Mouse (Mus musculus): ENCODE results near the gene Brms1.
A peak's percentile ranks its signal among the peaks of the same experiment; 100 is the strongest.

Brms1 gene

DNA sequence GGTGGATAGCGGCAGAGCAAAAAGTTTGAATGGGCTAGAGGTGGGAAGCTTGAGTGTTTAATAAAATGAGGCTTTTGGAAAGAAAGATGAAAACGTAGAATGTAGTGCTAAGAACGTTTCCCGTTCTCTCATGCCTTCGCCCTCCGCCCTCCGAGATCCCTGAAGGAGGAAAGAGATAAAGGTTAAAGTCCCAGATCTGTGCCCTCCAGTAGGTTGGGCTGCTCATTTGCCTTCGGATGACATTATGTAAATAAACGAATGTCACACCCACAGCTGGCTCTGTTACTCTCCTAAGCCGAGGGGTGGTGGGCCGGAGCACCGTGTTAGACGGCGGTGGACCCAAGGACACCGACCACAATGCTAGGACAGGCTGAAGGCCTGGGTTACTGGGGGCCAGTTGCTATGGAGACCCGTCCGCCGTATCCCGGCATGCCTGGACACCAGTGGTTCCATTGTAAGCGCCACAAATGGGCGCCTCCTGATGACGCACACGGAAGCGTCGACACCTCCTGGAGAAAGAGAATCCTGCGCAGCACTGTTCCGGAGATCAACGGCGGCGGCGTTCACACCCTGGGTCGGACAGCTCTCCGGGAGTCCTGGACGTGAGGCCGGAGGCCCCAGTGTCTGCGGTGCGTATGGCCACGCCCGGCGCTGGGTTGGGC, at the start of gene Brms1:
Brms1 (plus strand) TSS at position 493 of the 662 bp plus-strand sequence.
- peak; percentile 94 for DNase-seq (ENCODE audit: low spot score)

DNA sequence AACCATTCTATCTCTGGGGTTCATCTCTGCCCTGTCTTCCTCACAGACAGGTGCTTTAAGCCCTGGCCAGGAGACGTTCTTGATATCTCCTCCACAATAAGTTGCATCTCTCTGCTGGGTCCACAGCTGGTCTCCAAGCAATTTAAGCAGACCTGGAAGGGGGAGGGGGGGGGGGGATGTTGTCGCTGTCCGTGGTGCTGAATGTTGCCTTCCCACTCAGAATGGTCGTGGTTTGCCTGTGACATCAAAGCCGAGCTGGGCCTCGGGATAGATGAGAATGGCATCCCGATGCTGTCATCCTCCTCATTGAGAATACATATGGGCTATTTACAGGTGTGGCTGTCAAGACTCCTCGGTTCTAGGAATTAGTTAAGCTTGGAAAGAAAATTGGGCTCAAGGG, 48.8 kb upstream of the Brms1 start:
- DNase-seq (ENCODE audit: low spot score), result peak; percentile 22

DNA sequence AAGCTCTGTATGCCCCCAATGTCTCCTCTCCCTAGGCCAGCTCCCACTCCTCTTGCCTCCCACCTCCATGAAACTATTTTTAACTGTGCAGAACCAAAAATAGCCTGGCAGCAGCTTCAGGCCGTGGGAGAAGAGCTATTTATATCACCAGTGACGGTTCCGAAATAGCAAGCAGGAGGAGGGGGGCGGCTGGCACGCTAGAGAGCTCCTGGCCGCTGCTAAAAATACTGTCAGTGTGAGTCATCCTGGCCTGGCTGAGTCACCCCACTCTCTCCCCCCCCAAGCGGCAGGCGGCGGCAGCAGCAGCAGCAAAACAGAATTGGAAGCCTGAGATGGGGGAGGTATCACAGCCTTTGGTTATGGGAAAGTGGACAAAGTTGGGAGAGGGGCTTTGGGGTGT, 48.2 kb upstream of the Brms1 start:
- DNase-seq (ENCODE audit: low spot score), result peak; percentile 5

DNA sequence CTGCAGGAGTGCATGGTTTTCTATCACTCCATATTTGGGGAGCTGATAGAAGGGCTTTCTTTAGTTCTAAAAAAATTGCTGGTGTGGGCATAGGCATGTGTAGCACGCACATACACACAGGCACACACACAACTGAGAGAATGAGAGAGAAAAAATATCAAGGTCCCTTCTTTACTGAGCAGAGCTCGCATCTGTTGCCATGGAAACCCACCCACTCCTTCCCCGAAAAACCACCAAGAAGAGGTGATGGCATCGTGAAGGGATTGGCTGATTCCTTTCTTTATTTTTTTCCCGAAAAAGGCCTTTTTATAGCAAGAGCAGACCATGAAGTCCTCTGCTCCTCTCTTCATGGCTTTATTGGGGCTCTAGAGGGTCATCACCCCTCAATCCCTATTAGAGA, 47.1 kb upstream of the Brms1 start:
- no peak for DNase-seq (ENCODE audit: low spot score)

DNA sequence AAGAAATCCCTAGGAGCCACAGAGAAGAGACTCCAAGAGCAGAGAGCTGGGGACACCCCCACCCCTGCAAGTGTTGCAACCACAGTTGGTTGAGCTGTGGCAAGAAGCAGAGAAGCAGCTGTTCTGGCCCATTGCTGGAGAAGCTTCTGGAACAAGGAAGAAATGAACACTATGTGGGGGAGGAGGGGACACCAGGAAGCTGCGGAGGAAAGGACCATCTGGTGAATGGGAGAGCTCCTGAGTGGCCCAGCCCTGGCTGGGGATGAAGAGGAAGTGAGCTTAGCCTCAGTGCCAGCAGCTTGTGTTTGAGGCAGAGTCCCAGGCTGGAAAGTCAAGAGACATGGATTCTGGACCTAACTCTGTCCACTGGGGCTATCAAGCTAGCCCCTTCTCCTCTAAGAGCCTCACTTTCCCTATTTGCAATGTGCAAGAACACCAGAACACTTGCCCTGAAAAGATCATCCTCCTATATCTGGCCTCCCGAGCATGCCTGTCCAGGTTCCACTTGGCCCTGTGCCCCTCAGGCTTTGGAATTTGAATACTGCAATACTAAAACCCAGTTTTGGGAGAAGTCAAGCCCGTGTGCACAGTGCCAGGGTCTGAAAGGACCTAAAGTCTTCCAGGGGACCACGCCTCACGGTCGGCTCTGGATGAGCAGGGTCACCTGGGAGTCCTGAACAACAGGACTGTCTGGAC, 41.6 kb upstream of the Brms1 start:
- DNase-seq (ENCODE audit: low spot score), result no peak

DNA sequence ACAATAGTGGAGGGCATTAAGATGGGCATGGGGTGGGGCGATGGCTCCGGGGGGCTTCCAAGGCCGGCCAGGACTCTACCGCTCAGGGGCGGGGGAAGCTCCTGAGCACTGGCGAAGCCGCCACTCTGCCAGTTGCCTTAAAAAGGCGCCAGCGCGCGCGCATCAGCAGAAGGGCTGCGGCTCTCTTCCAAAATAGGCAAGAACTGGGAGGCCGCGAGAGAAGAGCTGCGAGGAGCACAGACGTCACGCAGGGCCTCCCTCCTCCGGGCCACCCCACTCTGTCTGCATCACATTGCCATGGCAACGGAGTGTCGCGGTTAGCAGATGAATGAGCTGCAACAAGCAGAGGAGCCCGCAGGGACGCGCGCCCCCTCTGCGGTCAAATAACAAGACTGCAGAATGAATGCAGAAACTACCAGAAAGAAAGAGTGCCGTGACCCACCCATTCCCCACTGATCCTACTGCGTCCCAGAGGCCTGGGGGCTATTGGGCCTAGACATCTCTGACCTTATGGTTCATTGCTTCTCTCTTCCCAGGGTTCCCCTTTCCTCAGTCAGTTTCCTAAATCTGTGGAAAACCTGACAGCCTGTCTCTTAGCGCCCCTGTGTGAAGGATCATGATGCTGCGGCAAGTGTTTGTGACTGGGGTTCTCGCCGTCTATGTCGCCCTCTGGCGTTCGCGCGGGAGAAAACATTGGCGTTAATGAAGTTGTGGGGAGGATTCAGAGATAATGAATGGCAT, 39.3 kb upstream of the Brms1 start:
- DNase-seq (ENCODE audit: low spot score), result peak; percentile 91

DNA sequence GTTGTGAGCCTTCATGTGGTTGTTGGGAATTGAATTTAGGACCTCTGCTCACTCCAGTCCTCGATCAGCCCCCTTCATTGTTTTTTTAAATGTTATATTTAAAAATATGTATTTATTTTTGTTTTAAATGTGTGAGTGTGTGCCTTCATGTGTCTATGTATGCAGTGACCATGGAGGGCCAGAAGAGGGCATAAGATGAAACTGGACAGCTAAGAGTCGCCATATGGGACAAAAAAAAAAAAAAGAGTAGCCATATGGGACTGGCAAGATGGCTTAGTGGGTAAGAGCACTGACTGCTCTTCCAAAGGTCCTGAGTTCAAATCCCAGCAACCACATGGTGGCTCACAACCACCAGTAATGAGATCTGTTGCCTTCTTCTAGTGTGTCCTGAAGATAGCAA, 37.5 kb upstream of the Brms1 start:
- DNase-seq (ENCODE audit: low spot score), result peak; percentile 39

DNA sequence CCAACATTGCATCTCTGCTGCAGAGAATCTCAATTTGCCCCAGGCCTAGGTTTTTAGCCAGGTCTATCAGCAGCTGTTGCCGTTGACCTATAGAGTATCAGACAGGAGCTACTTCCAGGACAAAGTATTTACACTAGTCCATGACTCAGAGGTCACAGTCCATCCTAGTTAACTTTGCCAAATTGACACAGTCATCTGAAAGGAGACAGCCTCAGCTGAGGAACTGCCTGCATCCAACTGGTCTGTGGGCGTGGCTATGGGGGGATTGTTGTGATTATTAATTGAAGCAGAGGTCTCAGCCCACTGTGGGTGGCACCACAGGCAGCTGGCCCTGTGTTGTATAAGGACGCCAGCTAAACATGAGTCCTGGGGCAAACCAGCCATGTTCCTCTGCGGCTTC, 36.2 kb upstream of the Brms1 start:
- no peak for DNase-seq (ENCODE audit: low spot score)

DNA sequence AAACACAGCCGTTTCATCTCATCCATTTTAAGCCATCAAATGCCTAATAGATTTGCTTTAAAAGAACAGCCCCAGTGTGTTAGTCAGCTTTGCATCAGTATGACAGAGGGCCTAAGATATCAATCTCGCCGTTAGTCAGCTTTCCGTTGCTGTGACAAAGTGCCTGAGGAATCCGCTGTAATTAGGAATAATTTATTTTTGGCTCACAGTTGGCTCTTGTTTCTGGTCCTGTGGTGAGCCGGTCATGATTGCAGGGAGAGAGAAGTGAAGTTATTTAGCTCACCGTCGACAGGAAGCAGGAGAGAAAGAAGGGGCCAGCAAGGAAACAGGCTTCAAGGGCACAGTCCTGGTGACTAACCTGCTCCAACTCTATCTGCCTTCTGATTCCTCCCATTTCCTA, 28.0 kb upstream of the Brms1 start:
- no peak for DNase-seq (ENCODE audit: low spot score)

DNA sequence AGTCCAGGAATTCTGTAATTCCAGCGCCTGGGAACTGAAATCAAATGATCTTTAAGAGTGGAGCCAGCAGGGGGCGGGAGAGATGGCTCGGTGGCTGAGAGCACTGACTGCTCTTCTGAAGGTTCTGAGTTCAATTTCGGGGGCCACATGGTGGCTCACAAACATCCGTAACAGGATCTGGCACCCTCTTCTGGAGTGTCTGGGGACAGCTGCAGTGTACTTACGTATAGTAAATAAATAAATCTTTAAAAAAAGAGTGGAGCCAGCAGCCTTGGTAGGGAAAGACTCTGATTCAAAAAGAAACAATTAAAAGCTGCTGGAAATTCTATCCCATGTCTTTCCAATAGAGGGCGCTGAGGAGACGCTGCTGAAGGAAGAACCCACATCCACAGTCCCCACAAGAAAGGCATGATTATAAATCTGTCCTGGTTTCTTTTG, 26.2 kb upstream of the Brms1 start:
- DNase-seq (ENCODE audit: low spot score), result peak; percentile 76

DNA sequence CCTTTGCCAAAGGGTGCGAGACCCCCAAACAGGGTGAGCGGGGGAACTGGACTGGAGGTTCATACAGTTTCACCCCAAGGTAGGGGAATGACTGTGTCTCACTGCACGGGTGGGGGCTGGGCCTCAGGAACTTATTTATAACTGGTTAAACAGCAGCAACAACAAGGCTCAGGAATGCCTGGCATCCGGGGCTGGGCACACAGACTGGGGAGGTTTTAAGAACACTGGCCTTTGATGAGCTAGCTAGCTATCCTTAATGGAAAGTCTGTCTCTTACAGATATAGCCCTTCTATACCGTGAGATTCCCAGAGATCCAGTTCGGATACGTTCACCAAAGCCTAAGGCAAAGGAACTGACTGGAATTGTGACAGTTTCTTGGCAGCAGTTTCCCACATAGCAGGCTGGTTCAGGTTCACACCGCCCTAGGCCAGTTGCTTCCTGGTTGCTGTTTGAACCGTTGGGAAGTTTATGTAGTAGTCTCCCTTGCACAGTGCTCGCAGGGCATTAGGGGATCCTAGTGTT, 24.9 kb upstream of the Brms1 start:
- DNase-seq (ENCODE audit: low spot score), result no peak

DNA sequence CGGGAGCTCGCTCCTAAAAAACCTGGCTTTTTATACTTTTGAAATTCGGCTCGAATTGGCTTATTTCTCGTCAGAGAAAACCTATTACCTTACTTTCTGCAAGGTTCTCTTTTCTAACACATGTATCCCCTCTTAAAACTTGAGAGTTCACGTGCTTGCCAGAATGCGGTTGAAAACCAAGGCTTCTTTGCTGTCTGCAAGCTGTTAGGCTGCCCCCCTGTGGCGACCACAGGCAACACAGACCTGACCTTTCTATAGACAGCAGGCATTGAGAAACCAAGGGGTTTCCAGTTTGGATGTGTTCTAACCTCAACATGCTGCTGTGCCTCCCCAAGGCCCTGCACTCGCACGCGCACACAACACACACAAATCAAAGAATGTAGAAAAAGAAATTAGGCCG, 24.4 kb upstream of the Brms1 start:
- DNase-seq (ENCODE audit: low spot score), result peak; percentile 80

DNA sequence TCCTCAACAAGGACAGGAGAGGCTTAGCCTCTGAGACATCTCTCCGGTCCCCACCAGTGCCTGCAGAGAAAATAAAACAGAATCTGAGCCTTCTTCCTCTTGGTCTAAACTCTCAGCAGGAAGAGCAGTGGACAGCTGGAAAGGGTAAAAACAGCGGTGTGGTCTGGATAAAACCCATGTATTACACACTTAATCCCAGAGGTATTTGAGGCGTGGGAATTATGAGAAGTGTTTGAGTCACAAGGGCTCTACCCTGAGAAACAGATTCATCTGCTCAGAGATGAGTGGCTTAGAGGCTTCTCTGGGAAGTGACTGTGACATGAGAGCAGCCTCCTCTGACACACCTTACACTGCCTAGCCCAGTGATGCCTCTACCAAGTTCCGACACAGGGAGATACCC, 23.5 kb upstream of the Brms1 start:
- DNase-seq (ENCODE audit: low spot score), result no peak

DNA sequence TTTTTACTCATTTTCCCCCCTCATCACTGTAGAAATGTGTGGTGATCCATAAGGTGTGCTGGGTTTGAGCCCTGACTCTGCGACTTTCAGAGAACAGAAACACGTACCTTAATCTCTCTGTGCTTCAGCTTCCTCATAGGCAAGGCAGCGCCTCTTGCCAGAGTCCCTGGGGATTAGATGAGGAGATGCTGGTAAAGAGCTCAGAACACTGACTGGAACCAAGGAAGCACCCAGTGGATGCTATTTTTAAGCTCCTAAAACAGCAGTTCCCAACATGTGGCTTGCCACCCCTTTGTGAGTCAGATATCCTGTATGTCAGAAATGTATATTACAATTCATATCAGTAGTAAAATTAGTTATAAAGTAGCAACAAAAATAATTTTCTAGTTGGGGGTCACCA, 23.0 kb upstream of the Brms1 start:
- no peak for DNase-seq (ENCODE audit: low spot score)

DNA sequence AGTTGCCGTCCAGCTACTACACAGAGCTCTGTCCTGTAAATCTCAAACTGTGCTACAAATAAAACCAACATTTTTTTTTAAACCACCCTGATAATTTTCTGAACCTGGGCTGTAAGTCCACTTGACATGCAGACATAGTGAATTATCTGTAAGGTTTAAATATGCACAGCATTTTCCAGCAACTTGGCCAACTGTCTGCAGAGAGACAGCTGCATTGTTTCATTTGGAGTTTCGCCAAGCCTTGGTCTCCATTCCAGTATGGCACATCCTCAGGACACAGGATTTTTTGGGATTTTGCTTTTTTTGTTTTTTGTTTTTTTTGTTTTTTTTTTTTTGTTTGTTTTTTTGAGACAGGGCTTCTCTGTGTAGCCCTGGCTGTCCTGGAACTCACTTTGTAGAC, 19.7 kb upstream of the Brms1 start:
- no peak for DNase-seq (ENCODE audit: low spot score)

DNA sequence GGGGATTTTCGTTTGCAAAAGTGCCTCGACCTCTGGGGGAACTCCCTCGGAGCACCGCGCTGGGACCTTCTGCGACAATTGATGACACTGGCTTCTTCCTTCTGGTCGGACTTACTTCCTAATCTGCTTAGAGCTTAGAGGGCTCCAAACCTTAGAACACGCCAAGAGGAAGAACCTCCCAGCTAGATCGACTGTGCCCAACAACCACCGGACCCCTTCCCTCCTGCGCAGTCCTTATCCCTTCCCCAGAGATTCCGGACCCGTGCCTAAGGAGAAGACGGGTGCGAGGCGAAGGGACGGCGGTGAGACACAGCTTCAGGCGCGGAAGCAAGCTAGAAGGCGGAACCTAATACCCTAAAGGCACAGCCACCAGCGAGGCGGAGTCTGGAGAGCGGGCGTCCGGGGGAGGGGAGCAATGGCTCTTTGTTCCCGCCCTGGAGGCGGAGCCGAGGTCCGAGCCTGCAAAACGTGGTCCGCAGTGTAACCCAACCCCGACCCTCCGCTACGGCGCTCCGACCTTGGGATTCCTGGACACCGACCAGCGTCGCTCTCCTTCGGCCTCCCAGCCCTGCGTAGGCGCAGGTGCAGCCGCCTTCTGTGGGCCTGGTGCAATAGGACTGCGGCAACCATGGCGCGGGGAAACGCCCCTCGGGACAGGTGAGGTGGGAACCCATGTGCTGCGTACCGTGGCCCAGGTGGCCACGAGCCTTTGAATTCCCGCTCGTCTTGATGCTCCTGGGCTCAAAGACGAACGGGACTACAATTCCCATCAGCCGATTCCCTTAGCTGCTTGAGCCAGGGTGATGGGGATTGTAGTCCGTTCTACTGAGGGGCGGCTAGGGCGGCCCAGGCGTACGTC, 17.3 kb upstream of the Brms1 start, which contains the start of gene Slc29a2:
Slc29a2 (plus strand) TSS at position 240 of the 859 bp plus-strand sequence.
- DNase-seq (ENCODE audit: low spot score), result peak; percentile 95

DNA sequence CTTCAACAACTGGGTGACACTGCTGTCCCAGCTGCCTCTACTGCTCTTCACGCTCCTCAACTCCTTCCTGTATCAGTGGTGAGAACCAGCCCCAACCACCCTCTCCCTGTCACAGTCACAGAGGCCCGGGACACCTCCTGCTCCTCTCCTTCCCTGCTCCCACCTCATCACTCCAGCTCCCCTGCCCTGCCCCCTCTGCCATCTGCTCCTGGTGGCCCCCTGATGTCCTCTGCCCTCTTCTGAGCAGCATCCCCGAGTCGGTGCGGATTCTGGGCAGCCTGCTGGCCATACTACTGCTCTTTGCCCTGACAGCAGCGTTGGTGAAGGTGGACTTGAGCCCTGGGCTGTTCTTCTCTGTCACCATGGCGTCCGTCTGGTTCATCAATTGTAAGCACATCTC, 15.0 kb upstream of the Brms1 start:
- DNase-seq (ENCODE audit: low spot score), result no peak

DNA sequence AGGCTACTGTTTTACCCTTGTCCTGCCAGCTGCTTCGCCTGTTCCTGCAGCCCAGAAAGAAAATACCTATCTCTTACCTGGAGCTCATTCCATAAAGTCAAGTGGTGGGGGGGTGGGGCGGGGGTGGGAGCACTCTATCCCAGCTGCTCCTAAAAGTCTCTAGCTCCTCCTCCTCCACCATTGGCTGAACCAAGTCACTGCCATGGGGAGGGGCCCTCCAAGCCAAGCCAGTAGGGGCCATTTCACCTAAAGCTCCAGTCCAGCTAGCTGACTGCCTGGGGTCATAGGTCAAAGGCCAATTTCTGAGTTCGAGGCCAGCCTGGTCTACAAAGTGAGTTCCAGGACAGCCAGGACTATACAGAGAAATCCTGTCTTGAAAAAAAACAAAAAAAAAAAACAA, 8.5 kb upstream of the Brms1 start:
- DNase-seq (ENCODE audit: low spot score), result no peak

DNA sequence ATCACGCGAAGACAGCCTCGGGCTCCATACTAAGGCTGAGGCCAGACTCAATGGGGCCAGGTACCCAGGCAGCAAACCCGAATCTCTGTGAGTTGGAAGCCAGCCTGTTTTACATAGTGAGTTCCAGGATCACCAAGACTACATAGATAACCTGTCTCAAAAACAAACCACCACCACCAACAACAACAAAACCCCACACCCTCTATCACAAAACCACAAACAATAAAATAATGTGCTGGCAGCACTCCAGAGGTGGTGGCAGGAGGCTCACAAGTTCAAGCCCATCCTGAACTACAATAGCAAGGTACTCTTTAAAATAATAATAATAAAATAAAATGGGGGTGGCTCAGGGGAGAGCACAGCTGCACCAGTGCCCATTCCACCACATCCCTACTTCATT, 4.6 kb upstream of the Brms1 start:
- no peak for DNase-seq (ENCODE audit: low spot score)

DNA sequence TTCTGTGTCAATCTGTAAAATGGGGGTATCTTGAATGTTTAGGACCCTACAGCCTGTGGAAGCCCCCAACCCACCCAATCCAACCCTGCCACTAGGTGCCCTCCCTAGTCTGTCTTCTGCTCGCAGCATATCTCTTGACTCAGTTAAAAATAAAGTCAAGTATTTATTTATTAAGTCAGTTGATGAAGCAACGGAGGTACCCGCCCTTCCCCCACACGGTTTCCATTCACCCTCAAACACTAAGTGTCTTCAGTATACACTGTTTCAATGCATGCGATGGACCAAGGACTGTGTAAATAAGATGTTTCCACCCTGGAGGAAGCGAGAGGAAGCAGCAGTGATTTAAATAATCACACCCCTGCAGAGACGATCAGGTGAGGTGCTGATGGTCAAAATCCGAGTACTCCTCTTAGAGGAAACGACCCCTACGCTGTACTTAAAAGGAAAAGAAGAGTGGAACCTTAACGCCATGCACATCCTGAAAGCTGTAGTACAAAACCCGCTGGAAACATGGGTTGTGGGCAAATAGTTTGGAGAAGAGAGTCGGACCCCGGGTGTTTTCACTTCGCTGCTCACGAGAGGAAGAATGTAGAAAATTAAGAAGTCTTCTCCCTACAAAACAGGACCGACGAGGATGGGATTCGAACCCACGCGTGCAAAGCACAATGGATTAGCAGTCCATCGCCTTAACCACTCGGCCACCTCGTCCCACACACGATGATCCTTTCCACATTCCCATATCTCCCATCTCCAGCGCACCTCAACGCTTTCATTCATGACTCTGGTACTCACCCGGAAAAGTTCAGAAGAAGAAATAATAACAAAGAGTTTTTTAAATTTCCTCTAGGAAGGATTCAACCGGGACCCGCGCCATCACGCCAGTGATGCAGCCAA, 3.2 kb upstream of the Brms1 start:
- DNase-seq (ENCODE audit: low spot score), result peak; percentile 95

DNA sequence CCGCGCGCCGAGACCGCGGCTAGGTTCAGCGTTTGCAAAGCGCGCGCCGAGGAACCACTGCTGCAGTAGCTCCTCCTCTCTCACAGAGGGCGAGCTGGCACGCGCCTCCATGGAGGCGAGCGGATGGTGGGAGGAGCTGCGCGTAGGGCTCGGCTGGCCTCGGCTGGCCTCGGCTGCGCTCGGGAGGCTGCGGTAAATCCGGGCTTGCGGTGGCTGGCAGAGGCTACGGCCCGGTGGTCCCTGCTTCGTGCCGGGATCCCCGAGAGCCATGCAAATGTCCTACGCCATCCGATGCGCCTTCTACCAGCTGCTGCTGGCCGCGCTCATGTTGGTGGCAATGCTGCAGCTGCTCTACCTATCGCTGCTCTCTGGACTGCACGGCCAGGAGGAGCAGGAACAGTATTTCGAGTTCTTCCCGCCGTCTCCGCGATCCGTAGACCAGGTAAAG, 2.4 kb upstream of the Brms1 start, which contains the start of the genes B4gat1 and AC124502.3:
B4gat1 (plus strand) TSS at position 118 of the 448 bp plus-strand sequence.
AC124502.3 (plus strand) TSS at position 183 of the 448 bp plus-strand sequence.
- peak; percentile 94 for DNase-seq (ENCODE audit: low spot score)
